Mouse (Mus musculus) cortical plate, adult 2 months (tissue): ENCODE results near the gene Emilin1.

Experiments
- CTCF ChIP-seq: fragments of 200-500 bp; IDR thresholded peaks from 2 replicates; pipeline ENCODE4 v1.5.1; 2011; ENCODE audit warnings: mild to moderate bottlenecking, control low read depth, low read length; ENCODE audit not compliant: insufficient read depth; ENCODE audit errors: extremely low read depth
- POLR2A ChIP-seq: fragments of 200-500 bp; IDR thresholded peaks from 2 replicates; pipeline ENCODE4 v1.6.1; 2011; ENCODE audit warnings: mild to moderate bottlenecking, low read length, control low read depth; ENCODE audit not compliant: insufficient read depth; ENCODE audit errors: extremely low read depth

GRCm38 (mm10) chr5:30887858-30888336 lies 25.3 kb upstream of the Emilin1 start:
- no peak for TF ChIP-seq POLR2A
- no peak for TF ChIP-seq CTCF
